Mouse (Mus musculus) frontal cortex, adult (tissue): ENCODE results near the gene Col25a1.
A peak's percentile ranks its signal among the peaks of the same experiment; 100 is the strongest.

Experiments
- ATAC-seq: cut with Nextera tagmentation; 2 replicates; pipeline ENCODE4 v1.9.2; 2017; ENCODE audit warnings: mild to moderate bottlenecking, moderate library complexity, mixed read lengths; ENCODE audit not compliant: low TSS enrichment

Gene Col25a1

GRCm38 (mm10) chr3:130374620-130375341 lies 243.5 kb downstream of the Col25a1 start:
- ATAC-seq: no peak

GRCm38 (mm10) chr3:130377786-130378185 lies 246.5 kb downstream of the Col25a1 start:
- ATAC-seq: no peak

GRCm38 (mm10) chr3:130378626-130379025 lies 247.3 kb downstream of the Col25a1 start:
- no peak for ATAC-seq

- ATAC-seq: no peak
Observed at GRCm38 (mm10) chr3:130380299-130380845, 249.1 kb downstream of the Col25a1 start.

- ATAC-seq: no peak
Observed at GRCm38 (mm10) chr3:130381691-130382090, 250.4 kb downstream of the Col25a1 start.

- peak; percentile 34; the same call in 1 of the 2 replicates for ATAC-seq
Observed at GRCm38 (mm10) chr3:130385856-130386255, 254.6 kb downstream of the Col25a1 start.

GRCm38 (mm10) chr3:130387156-130387555 lies 255.9 kb downstream of the Col25a1 start:
- ATAC-seq: no peak

GRCm38 (mm10) chr3:130389261-130389975 lies 258.1 kb downstream of the Col25a1 start:
- no peak for ATAC-seq

GRCm38 (mm10) chr3:130396636-130397035 lies 265.3 kb downstream of the Col25a1 start:
- ATAC-seq: peak; percentile 69

- ATAC-seq: peak; percentile 90
Observed at GRCm38 (mm10) chr3:130400716-130401559, 269.6 kb downstream of the Col25a1 start.

GRCm38 (mm10) chr3:130401560-130401852 lies 270.2 kb downstream of the Col25a1 start:
- peak; percentile 2; the same call in 1 of the 2 replicates for ATAC-seq

- no peak for ATAC-seq
Observed at GRCm38 (mm10) chr3:130404525-130405409, 273.5 kb downstream of the Col25a1 start.

- ATAC-seq: no peak
Observed at GRCm38 (mm10) chr3:130407201-130407600, 275.9 kb downstream of the Col25a1 start.

GRCm38 (mm10) chr3:130413239-130413638 lies 281.9 kb downstream of the Col25a1 start:
- no peak for ATAC-seq

GRCm38 (mm10) chr3:130418951-130419350 lies 287.6 kb downstream of the Col25a1 start:
- ATAC-seq: no peak

- no peak for ATAC-seq
Observed at GRCm38 (mm10) chr3:130428796-130429195, 297.5 kb downstream of the Col25a1 start.

GRCm38 (mm10) chr3:130430052-130430451 lies 298.8 kb downstream of the Col25a1 start:
- no peak for ATAC-seq

GRCm38 (mm10) chr3:130432818-130433217 lies 301.5 kb downstream of the Col25a1 start:
- ATAC-seq: peak; percentile 97

- ATAC-seq: no peak
Observed at GRCm38 (mm10) chr3:130436956-130437355, 305.7 kb downstream of the Col25a1 start.

GRCm38 (mm10) chr3:130439767-130440166 lies 308.5 kb downstream of the Col25a1 start:
- ATAC-seq: no peak

GRCm38 (mm10) chr3:130440689-130441088 lies 309.4 kb downstream of the Col25a1 start:
- no peak for ATAC-seq
